Mouse (Mus musculus) cortical plate, adult 2 months (tissue): ENCODE results near the gene Crybb3.

Source experiments
- CTCF ChIP-seq: fragments of 200-500 bp; IDR thresholded peaks from 2 replicates; pipeline ENCODE4 v1.5.1; 2011; ENCODE audit warnings: mild to moderate bottlenecking, control low read depth, low read length; ENCODE audit not compliant: insufficient read depth; ENCODE audit errors: extremely low read depth
- POLR2A ChIP-seq: fragments of 200-500 bp; IDR thresholded peaks from 2 replicates; pipeline ENCODE4 v1.6.1; 2011; ENCODE audit warnings: mild to moderate bottlenecking, low read length, control low read depth; ENCODE audit not compliant: insufficient read depth; ENCODE audit errors: extremely low read depth

DNA sequence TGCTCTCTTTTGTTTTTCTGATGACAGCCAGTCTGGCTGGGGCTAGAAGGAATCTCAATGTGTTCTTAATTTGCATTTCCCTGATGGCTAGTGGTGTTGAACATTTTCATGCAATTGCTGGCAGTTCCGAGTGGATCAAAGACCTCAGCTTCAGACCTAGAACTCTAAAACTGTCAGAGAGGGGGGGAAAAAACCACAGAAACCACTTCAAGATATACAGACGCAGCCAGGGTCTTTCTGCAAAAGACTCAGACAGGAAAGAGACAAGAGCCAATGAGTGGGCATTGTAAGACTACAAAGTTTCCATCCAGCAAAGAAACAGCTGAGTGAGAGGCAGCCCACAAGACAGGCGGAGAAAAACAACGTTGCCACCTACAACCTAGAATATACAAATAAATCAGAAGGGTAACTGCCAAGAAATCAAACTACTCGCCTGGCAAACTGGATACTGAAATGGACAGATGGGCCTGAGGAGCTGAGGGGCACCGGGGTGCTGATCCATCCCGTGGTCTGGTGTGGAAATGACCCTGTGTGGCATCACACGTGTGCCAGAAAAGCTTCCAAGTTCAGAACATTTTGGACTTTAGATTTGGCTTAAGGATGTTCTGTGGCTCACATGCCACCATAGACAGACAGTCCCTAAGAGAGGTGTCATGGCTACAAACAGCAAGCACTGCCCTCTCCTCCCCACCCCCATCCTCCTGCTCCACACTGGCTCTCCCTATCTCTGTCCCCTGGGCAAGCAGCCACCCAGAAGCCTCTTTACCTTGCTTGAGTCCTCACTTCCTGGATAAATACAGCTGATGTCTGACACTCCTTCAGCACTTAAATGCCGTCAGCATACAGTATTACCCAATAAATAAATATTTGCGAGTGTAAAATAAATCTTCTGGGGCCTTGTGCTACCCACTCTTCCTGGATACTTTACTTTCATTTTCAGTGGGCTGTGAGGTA, 46.0 kb downstream of the Crybb3 start:
- TF ChIP-seq CTCF (no peak), POLR2A (no peak)
